Mouse (Mus musculus) CD8-positive naive resting alpha-beta T cell, adult 2 months (primary cell): ENCODE measurements at regions not wholly inside any gene's neighbourhood (a gene's known extent, or its start where the extent isn't known, plus 50 kb on each side); places are given as distances from the start of the nearest gene placed in this dataset.

ENCODE experiments used
- DNase-seq, 2 experiments: peaks; one replicate each; pipeline ENCODE4 v3.0.0; 2022; ENCODE audit warnings: low read depth in 2 of 2, low spot score in 2 of 2

DNA sequence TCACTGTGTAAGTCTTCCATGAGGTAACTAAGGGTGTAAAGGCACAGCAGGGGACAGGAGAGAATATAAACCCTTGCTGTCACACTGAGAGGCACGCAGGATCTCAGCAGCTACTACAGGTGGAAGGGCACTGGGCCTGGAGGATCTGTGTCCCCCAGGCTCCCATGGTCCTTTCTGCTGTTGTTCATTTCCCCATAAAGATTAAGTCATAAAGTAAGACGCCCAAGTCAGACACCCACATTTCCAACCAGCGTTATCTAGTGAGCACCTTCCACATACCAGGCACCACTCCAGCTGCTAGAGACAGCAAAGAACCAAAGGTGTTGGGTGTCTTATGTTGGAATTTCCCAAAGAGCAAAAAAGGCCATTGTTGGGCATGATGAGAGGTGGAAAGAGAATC, 70.8 kb upstream of the Klf3 start:
- DNase-seq: no peak

DNA sequence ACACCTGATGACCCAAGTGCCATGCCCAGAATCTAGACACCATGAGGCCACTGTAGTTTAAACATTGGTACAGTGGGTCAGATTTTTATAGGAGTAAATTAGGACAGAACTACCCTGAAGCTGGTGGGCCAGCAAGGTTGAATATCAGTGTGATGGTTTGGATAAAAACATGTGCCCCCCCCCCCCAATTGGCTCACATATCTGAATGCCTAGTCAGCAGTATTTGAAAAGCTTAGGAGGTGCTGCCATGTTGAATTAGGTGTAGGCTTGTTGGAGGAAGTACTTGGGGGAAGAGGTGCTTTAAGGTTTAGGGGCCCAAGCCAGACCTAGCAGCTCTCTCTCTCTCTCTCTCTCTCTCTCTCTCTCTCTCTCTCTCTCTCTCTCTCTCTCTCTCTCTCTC, 66.2 kb upstream of the Klf3 start:
- DNase-seq: no peak

DNA sequence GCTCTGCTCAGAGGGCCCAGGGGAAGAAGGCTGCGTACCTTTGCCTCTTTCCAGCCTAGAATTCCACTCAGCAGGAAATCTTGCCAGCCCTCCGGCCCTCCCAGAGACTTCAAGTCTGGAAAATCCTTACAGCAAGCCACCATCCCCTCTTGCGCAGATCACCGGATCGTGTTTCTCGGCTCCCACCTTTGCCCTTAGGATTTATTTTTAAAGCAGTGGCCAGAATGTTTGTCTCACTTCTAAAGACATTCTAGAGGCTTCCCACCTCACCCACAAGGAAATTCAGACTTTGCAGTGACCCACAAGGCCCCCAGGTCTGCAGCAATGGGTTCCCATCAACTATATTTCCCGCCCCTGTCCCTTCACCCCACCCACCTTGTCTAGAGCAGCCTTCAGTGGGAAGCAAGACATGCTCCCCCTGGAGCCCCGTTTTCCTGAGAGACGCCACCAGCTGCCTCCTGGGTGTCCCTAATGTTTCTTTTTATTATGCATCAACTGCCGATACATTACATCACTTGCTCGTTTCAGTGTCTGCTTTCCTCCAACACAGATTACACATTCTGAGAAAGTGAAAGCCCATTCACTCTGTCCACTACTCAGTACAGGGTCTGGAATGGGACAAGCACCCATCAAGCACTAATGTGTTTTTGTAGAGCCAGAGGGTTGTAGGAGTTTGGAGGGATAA, 65.0 kb upstream of the Klf3 start:
- no peak for DNase-seq

DNA sequence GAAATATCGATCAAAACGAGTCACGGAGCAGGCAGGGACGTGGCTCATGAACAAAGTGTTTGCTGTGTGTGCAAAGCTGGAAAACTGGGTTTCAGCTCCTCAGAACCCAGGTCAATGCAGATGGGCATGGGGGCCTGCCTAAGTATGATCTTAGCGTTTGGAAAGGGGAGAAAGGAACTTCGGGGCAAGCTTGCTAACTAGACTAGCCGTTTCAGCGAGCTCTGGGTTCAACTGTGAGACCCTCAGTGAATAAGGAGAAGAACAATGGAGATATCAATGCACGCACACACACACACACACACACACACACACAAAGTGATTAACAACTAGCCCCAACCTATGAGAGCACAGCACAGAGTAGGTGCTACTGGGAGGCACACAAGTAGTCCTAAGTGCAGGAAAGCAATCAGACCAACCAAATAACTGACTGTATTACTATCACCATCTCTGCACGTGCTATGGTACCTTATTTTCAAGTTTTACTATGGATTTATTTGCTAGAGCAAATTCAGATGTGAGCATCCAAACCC, 64.3 kb upstream of the Klf3 start:
- DNase-seq: no peak

- no peak for DNase-seq
These were observed 63.6 kb upstream of the Klf3 start for GRCm38 (mm10) chr5:64739311-64740261.

- no peak for DNase-seq
These were observed 59.1 kb upstream of the Klf3 start for GRCm38 (mm10) chr5:64744041-64744440.

- no peak for DNase-seq
These were observed 58.7 kb upstream of the Klf3 start for GRCm38 (mm10) chr5:64744455-64744854.

- no peak for DNase-seq
These were observed 55.7 kb upstream of the Klf3 start for GRCm38 (mm10) chr5:64747461-64747860.

GRCm38 (mm10) chr5:64749415-64750166, 53.6 kb upstream of the Klf3 start:
- no peak for DNase-seq

GRCm38 (mm10) chr5:64750406-64750805, 52.8 kb upstream of the Klf3 start:
- no peak for DNase-seq

DNA sequence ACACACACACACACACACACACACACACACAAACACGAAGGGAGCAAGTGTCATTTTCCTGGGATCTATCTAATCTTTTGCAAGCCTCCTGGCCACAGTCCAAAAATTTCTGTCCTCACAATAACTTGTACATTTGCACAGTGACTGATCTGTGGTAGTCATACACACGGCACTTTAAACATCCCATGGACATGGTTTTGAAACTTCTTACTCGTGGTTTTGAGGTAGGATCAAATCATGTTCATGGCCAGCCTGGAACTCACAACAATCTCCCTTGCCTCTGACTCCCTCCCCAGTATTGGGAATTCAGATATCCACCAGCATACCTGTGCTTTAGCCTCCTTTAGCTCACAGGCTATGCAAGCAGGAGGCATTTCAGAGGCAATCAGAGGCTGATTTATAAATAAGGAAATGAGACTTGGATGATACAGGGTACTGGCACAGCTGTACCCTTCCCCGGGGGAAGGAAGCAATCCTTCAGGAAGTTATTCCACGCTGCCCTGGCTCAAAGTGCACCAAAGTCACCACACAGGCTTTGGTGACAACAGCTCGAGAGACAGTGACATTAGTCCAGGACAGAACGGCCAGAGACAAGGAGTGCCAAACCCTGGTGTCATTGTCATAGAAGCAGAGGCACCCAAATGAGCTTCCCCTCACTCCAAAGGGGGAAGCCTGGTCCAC, 52.1 kb upstream of the Klf3 start:
- no peak for DNase-seq

GRCm38 (mm10) chr5:64753142-64753750, 49.9 kb upstream of the Klf3 start:
- no peak for DNase-seq
